In genomic region chr12:79380190-79380589, GRCm38 (mm10) we compare ENCODE assay signal across 20 mouse cellular contexts.
"Had no signal": no experiment of that assay in that cellular context is flagged by ENCODE, and none has a peak within 500 bp of the region (broad histone marks: within the 10 kb centered on the region; RNA-seq: fewer than 3 reads in every experiment).

No protein-coding gene starts in this region.

- H3K36me3 ChIP-seq: limb, embryonic 12.5 days; limb, embryonic 15.5 days had no signal

- DNase-seq: kidney, adult 2 months; kidney, postnatal 25 days; layer of hippocampus, postnatal 36 days; left cerebral cortex, postnatal 4 days; liver, postnatal 0 days; lung, postnatal 10 days; midbrain, embryonic 14.5 days; thymus, adult 2 months; thymus, postnatal 14 days; thymus, postnatal 4 days had no signal

- H3K4me3 ChIP-seq: layer of hippocampus, adult 2 months; left cerebral cortex, adult 2 months; limb, embryonic 12.5 days; limb, embryonic 15.5 days had no signal

- H3K9ac ChIP-seq: limb, embryonic 12.5 days; limb, embryonic 15.5 days; liver, embryonic 14.5 days; liver, postnatal 0 days had no signal

- H3K4me2 ChIP-seq: limb, embryonic 12.5 days; limb, embryonic 15.5 days; liver, embryonic 11.5 days; midbrain, embryonic 11.5 days had no signal

- H3K27me3 ChIP-seq: limb, embryonic 12.5 days; limb, embryonic 15.5 days had no signal

- ATAC-seq: intestine, postnatal 0 days; liver, postnatal 0 days had no signal

- H3K9me3 ChIP-seq: limb, embryonic 12.5 days; limb, embryonic 15.5 days had no signal

- H3K27ac ChIP-seq: kidney, postnatal 0 days; layer of hippocampus, adult 2 months; left cerebral cortex, adult 2 months; limb, embryonic 12.5 days; limb, embryonic 15.5 days; liver, embryonic 14.5 days; stomach, postnatal 0 days had no signal
